Comparison of ENCODE assay signal across 29 mouse cellular contexts in genomic region chr3:134400395-134401090, GRCm38 (mm10).
DNase-seq lines count a peak whose midpoint lies in the region; ATAC-seq and TF ChIP-seq lines count a peak whose summit lies in the region.
"Had no signal": no experiment of that assay in that cellular context is flagged by ENCODE, and none has a peak within 500 bp of the region (broad histone marks: within the 10 kb centered on the region; RNA-seq: fewer than 3 reads in every experiment).

No protein-coding gene starts in this region.

- H3K9ac ChIP-seq in embryonic facial prominence, embryonic 11.5 days (replicated peaks; ENCODE audit: low read length), result no peak overlapping the region
- H3K9ac ChIP-seq in midbrain, embryonic 16.5 days (ENCODE audit: low read depth, low read length), result no peak overlapping the region
- H3K9ac ChIP-seq in lung, postnatal 0 days (replicated peaks; ENCODE audit: low read depth), result no peak overlapping the region
- no peak overlapping the region for H3K9ac ChIP-seq in stomach, embryonic 16.5 days (ENCODE audit: low read length)
- H3K9ac ChIP-seq in kidney, embryonic 16.5 days (replicated peaks; ENCODE audit: low read length), result no peak overlapping the region
- H3K9ac ChIP-seq: embryonic facial prominence, embryonic 12.5 days; heart, embryonic 12.5 days; hindbrain, embryonic 13.5 days; limb, embryonic 12.5 days; midbrain, embryonic 12.5 days; neural tube, embryonic 15.5 days had no signal

- no peak overlapping the region for H3K27ac ChIP-seq in embryonic facial prominence, embryonic 11.5 days (replicated peaks; ENCODE audit: low read depth, low read length)
- no peak overlapping the region; the same call in 1 of the 2 replicates for H3K27ac ChIP-seq in embryonic facial prominence, embryonic 10.5 days (replicated peaks)
- H3K27ac ChIP-seq in midbrain, embryonic 10.5 days (replicated peaks), result 0 out of 2 replicates have a peak overlapping the region, but pooled peaks have one; percentile 14
- H3K27ac ChIP-seq in midbrain, embryonic 16.5 days (ENCODE audit: low read length), result no peak overlapping the region
- peak overlapping the region; percentile 66 for H3K27ac ChIP-seq in lung, postnatal 0 days (ENCODE audit: low read length)
- peak overlapping the region; percentile 82 for H3K27ac ChIP-seq in stomach, embryonic 16.5 days (ENCODE audit: low read length)
- no peak overlapping the region for H3K27ac ChIP-seq in kidney, embryonic 16.5 days (ENCODE audit: low read length)
- H3K27ac ChIP-seq: embryonic facial prominence, embryonic 12.5 days; heart, adult 2 months; hindbrain, embryonic 13.5 days; limb, embryonic 12.5 days; midbrain, embryonic 12.5 days; neural tube, embryonic 15.5 days had no signal

- H3K27me3 ChIP-seq in embryonic facial prominence, embryonic 11.5 days (ENCODE audit: control insufficient read depth, insufficient read depth, low read length), result no peaks in the 10 kb centered on the region
- H3K27me3 ChIP-seq in embryonic facial prominence, embryonic 10.5 days (replicated peaks; ENCODE audit: low read depth, poor library complexity, severe bottlenecking), result no peaks in the 10 kb centered on the region
- no peaks in the 10 kb centered on the region for H3K27me3 ChIP-seq in midbrain, embryonic 10.5 days (ENCODE audit: low read depth, poor library complexity, severe bottlenecking)
- no peaks in the 10 kb centered on the region for H3K27me3 ChIP-seq in midbrain, embryonic 16.5 days (ENCODE audit: control insufficient read depth, insufficient read depth, low read depth, low read length)
- no peaks in the 10 kb centered on the region for H3K27me3 ChIP-seq in lung, postnatal 0 days (replicated peaks; ENCODE audit: insufficient read depth, low read length)
- no peaks in the 10 kb centered on the region for H3K27me3 ChIP-seq in stomach, embryonic 16.5 days (ENCODE audit: control insufficient read depth, insufficient read depth, low read length)
- H3K27me3 ChIP-seq in kidney, embryonic 16.5 days (ENCODE audit: insufficient read depth, low read length), result no peaks in the 10 kb centered on the region
- H3K27me3 ChIP-seq: embryonic facial prominence, embryonic 12.5 days; heart, embryonic 12.5 days; hindbrain, embryonic 13.5 days; limb, embryonic 12.5 days; midbrain, embryonic 12.5 days; neural tube, embryonic 15.5 days had no signal

- peak; percentile 26 for DNase-seq in embryonic facial prominence, embryonic 11.5 days (ENCODE audit: low spot score)
- no peak for DNase-seq in embryonic facial prominence, embryonic 10.5 days (ENCODE audit: low spot score)
- DNase-seq in midbrain, embryonic 10.5 days (ENCODE audit: low spot score), result no peak
- DNase-seq in lung, postnatal 0 days (ENCODE audit: low spot score), result peak; percentile 62
- no peak for DNase-seq in layer of hippocampus, postnatal 14 days (ENCODE audit: low spot score in 2 of 2)
- DNase-seq: adrenal gland, postnatal 25 days; cerebellum, adult 18-20 months; cerebellum, postnatal 10 days; heart, adult 2 months; heart, postnatal 4 days; kidney, adult 8-10 months; kidney, postnatal 10 days; layer of hippocampus, adult 9-11 months; retina, postnatal 1 day; right cerebral cortex, postnatal 14 days; thymus, postnatal 25 days had no signal

- H3K4me3 ChIP-seq in embryonic facial prominence, embryonic 11.5 days (ENCODE audit: low read depth, low read length), result no peak overlapping the region
- H3K4me3 ChIP-seq in embryonic facial prominence, embryonic 10.5 days, result no peak overlapping the region
- no peak overlapping the region for H3K4me3 ChIP-seq in midbrain, embryonic 10.5 days
- no peak overlapping the region for H3K4me3 ChIP-seq in midbrain, embryonic 16.5 days (ENCODE audit: low read depth, low read length)
- H3K4me3 ChIP-seq in lung, postnatal 0 days (ENCODE audit: low read depth, low read length), result no peak overlapping the region
- H3K4me3 ChIP-seq in stomach, embryonic 16.5 days (replicated peaks; ENCODE audit: low read length), result no peak overlapping the region
- no peak overlapping the region for H3K4me3 ChIP-seq in kidney, embryonic 16.5 days (ENCODE audit: low read length)
- H3K4me3 ChIP-seq: embryonic facial prominence, embryonic 12.5 days; erythroblast, embryonic 14.5 days; heart, adult 2 months; heart, embryonic 12.5 days; hindbrain, embryonic 13.5 days; limb, embryonic 12.5 days; midbrain, embryonic 12.5 days; neural tube, embryonic 15.5 days had no signal

- TF ChIP-seq EP300 in lung, postnatal 0 days (IDR thresholded peaks at IDR 0.05), result no peak

- H3K4me2 ChIP-seq in embryonic facial prominence, embryonic 11.5 days (ENCODE audit: low read depth, low read length), result no peak overlapping the region
- no peak overlapping the region for H3K4me2 ChIP-seq in midbrain, embryonic 16.5 days (ENCODE audit: low read length)
- peak overlapping the region; percentile 38 for H3K4me2 ChIP-seq in lung, postnatal 0 days (replicated peaks; ENCODE audit: low read depth, low read length)
- H3K4me2 ChIP-seq in stomach, embryonic 16.5 days (ENCODE audit: low read depth, low read length), result peak overlapping the region; percentile 36
- no peak overlapping the region for H3K4me2 ChIP-seq in kidney, embryonic 16.5 days (replicated peaks; ENCODE audit: low read depth, low read length)
- H3K4me2 ChIP-seq: embryonic facial prominence, embryonic 12.5 days; heart, embryonic 12.5 days; hindbrain, embryonic 13.5 days; limb, embryonic 12.5 days; liver, embryonic 11.5 days; midbrain, embryonic 12.5 days; neural tube, embryonic 15.5 days had no signal

- TF ChIP-seq CTCF in lung, postnatal 0 days (IDR thresholded peaks at IDR 0.05), result no peak

- H3K4me1 ChIP-seq in embryonic facial prominence, embryonic 11.5 days (ENCODE audit: control insufficient read depth, insufficient read depth, low read length), result no peaks in the 10 kb centered on the region
- H3K4me1 ChIP-seq in embryonic facial prominence, embryonic 10.5 days, result no peaks in the 10 kb centered on the region
- peaks cover 5% of the 10 kb centered on the region for H3K4me1 ChIP-seq in midbrain, embryonic 10.5 days
- no peaks in the 10 kb centered on the region for H3K4me1 ChIP-seq in midbrain, embryonic 16.5 days (ENCODE audit: control insufficient read depth, insufficient read depth, low read length)
- H3K4me1 ChIP-seq in lung, postnatal 0 days (ENCODE audit: insufficient read depth, low read depth, low read length), result no peaks in the 10 kb centered on the region
- H3K4me1 ChIP-seq in stomach, embryonic 16.5 days (ENCODE audit: control insufficient read depth, insufficient read depth, low read length), result no peaks in the 10 kb centered on the region
- no peaks in the 10 kb centered on the region for H3K4me1 ChIP-seq in kidney, embryonic 16.5 days (ENCODE audit: insufficient read depth, low read length)
- H3K4me1 ChIP-seq: embryonic facial prominence, embryonic 12.5 days; heart, embryonic 12.5 days; hindbrain, embryonic 13.5 days; limb, embryonic 12.5 days; neural tube, embryonic 15.5 days had no signal

- H3K9me3 ChIP-seq in embryonic facial prominence, embryonic 11.5 days (replicated peaks; ENCODE audit: control insufficient read depth, low read length), result no peaks in the 10 kb centered on the region
- no peaks in the 10 kb centered on the region for H3K9me3 ChIP-seq in embryonic facial prominence, embryonic 10.5 days
- no peaks in the 10 kb centered on the region for H3K9me3 ChIP-seq in midbrain, embryonic 10.5 days (replicated peaks)
- no peaks in the 10 kb centered on the region for H3K9me3 ChIP-seq in midbrain, embryonic 16.5 days (replicated peaks; ENCODE audit: control insufficient read depth, low read length, poor library complexity, severe bottlenecking)
- H3K9me3 ChIP-seq in lung, postnatal 0 days (ENCODE audit: low read length), result no peaks in the 10 kb centered on the region
- H3K9me3 ChIP-seq in stomach, embryonic 16.5 days (replicated peaks; ENCODE audit: control insufficient read depth, low read length), result no peaks in the 10 kb centered on the region
- no peaks in the 10 kb centered on the region for H3K9me3 ChIP-seq in kidney, embryonic 16.5 days (ENCODE audit: low read length)
- H3K9me3 ChIP-seq: embryonic facial prominence, embryonic 12.5 days; heart, embryonic 12.5 days; hindbrain, embryonic 13.5 days; limb, embryonic 12.5 days; midbrain, embryonic 12.5 days; neural tube, embryonic 15.5 days had no signal

- no peak for ATAC-seq in embryonic facial prominence, embryonic 11.5 days (replicated peaks; ENCODE audit: insufficient number of reproducible peaks, low FRiP score, low TSS enrichment, low read depth)
- no peak for ATAC-seq in midbrain, embryonic 16.5 days
- peak; percentile 71 for ATAC-seq in lung, postnatal 0 days
- ATAC-seq in stomach, embryonic 16.5 days (ENCODE audit: insufficient read depth, low FRiP score), result peak; percentile 68; the same call in 1 of the 2 replicates
- ATAC-seq in kidney, embryonic 16.5 days (ENCODE audit: low FRiP score, low TSS enrichment), result no peak
- ATAC-seq: forebrain, embryonic 16.5 days; intestine, embryonic 16.5 days had no signal

- WGBS in embryonic facial prominence, embryonic 11.5 days, result 60% methylated on average over 4 of the region's 4 CpGs
- 45% methylated on average over 4 of the region's 4 CpGs for WGBS in embryonic facial prominence, embryonic 10.5 days
- 58% methylated on average over 4 of the region's 4 CpGs for WGBS in midbrain, embryonic 10.5 days
- WGBS in midbrain, embryonic 16.5 days, result 27% methylated on average over 4 of the region's 4 CpGs
- WGBS in lung, postnatal 0 days, result 31% methylated on average over 4 of the region's 4 CpGs
- WGBS in stomach, embryonic 16.5 days, result 35% methylated on average over 4 of the region's 4 CpGs
- 61% methylated on average over 4 of the region's 4 CpGs for WGBS in kidney, embryonic 16.5 days

- no peaks in the 10 kb centered on the region for H3K36me3 ChIP-seq in embryonic facial prominence, embryonic 11.5 days (replicated peaks; ENCODE audit: control insufficient read depth, insufficient read depth, low read depth, low read length)
- H3K36me3 ChIP-seq in embryonic facial prominence, embryonic 10.5 days (replicated peaks), result no peaks in the 10 kb centered on the region
- no peaks in the 10 kb centered on the region for H3K36me3 ChIP-seq in midbrain, embryonic 10.5 days
- H3K36me3 ChIP-seq in midbrain, embryonic 16.5 days (ENCODE audit: control insufficient read depth, insufficient read depth, low read length), result no peaks in the 10 kb centered on the region
- H3K36me3 ChIP-seq in lung, postnatal 0 days (ENCODE audit: insufficient read depth, low read length), result no peaks in the 10 kb centered on the region
- H3K36me3 ChIP-seq in stomach, embryonic 16.5 days (ENCODE audit: control insufficient read depth, insufficient read depth, low read length), result no peaks in the 10 kb centered on the region
- no peaks in the 10 kb centered on the region for H3K36me3 ChIP-seq in kidney, embryonic 16.5 days (ENCODE audit: insufficient read depth, low read length)
- H3K36me3 ChIP-seq: embryonic facial prominence, embryonic 12.5 days; heart, embryonic 12.5 days; hindbrain, embryonic 13.5 days; limb, embryonic 12.5 days; midbrain, embryonic 12.5 days; neural tube, embryonic 15.5 days had no signal

Comparison
In these comparisons a context has a peak if more than half of its experiments do, and no peak if none do; other contexts are left out.
1. DNase-seq: peak in embryonic facial prominence, embryonic 11.5 days (single experiment) and lung, postnatal 0 days (single experiment); none in embryonic facial prominence, embryonic 10.5 days (single experiment), midbrain, embryonic 10.5 days (single experiment) and layer of hippocampus, postnatal 14 days (0 of 2).
2. H3K27ac ChIP-seq: peak in midbrain, embryonic 10.5 days (single experiment), lung, postnatal 0 days (single experiment) and stomach, embryonic 16.5 days (single experiment); none in embryonic facial prominence, embryonic 11.5 days (single experiment), embryonic facial prominence, embryonic 10.5 days (single experiment), midbrain, embryonic 16.5 days (single experiment) and kidney, embryonic 16.5 days (single experiment).
3. ATAC-seq: peak in lung, postnatal 0 days (single experiment) and stomach, embryonic 16.5 days (single experiment); none in embryonic facial prominence, embryonic 11.5 days (single experiment), midbrain, embryonic 16.5 days (single experiment) and kidney, embryonic 16.5 days (single experiment).
4. H3K4me2 ChIP-seq: peak in lung, postnatal 0 days (single experiment) and stomach, embryonic 16.5 days (single experiment); none in embryonic facial prominence, embryonic 11.5 days (single experiment), midbrain, embryonic 16.5 days (single experiment) and kidney, embryonic 16.5 days (single experiment).